Mouse (Mus musculus): Measurements from ENCODE around the gene Cadps. TPM values are rescaled to one million over a fixed set of nuclear protein-coding genes. Genes with fewer than 3 reads are reported as not detected.

Cadps gene
- polyA plus RNA-seq, 1 experiment from 2014 or later, result 0.01 TPM

DNA sequence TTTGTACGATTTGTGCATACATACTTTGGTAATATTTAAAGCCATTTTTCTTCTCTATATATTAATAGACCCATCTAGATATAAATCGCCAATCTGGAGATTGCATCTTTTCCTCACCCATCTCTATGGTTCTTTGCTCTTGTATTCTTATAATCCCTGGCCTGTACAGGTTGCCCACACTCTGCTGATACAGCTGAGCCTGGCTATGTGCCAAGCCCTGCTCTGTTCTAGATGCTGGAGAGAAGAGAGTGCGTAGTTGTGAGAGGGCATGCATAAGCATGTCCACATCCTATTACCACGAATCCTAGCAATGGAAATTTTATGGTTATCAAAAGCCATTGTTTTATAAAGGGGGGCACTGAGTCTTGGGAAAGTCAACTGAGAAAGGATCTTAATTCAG is 360.7 kb downstream of the Cadps start:
- no peak for ATAC-seq (ENCODE audit: insufficient read depth)
- Histone ChIP-seq H3K9ac (no peak overlapping the region), H3K4me2 (no peak overlapping the region), H3K27me3 (no peaks in the 10 kb centered on the region), H3K9me3 (replicated peaks) (no peaks in the 10 kb centered on the region), H3K36me3 (replicated peaks) (no peaks in the 10 kb centered on the region), H3K27ac (replicated peaks) (no peak overlapping the region), H3K4me3 (replicated peaks) (no peak overlapping the region), H3K4me1 (replicated peaks) (no peaks in the 10 kb centered on the region)
- WGBS (ENCODE audit: insufficient replicate concordance), result 53% methylated on average over 4 of the region's 4 CpGs

GRCm38 (mm10) chr14:12459700-12460099 is 363.2 kb downstream of the Cadps start:
- no peaks in the 10 kb centered on the region for H3K4me1 ChIP-seq (replicated peaks)
- WGBS (ENCODE audit: insufficient replicate concordance), result 48% methylated on average over 7 of the region's 7 CpGs
- no peaks in the 10 kb centered on the region for H3K9me3 ChIP-seq (replicated peaks)
- H3K4me3 ChIP-seq (replicated peaks), result no peak overlapping the region
- no peak overlapping the region for H3K9ac ChIP-seq
- H3K27me3 ChIP-seq, result no peaks in the 10 kb centered on the region
- H3K36me3 ChIP-seq (replicated peaks), result no peaks in the 10 kb centered on the region
- no peak for ATAC-seq (ENCODE audit: insufficient read depth)
- H3K27ac ChIP-seq (replicated peaks), result no peak overlapping the region
- no peak overlapping the region for H3K4me2 ChIP-seq

- Histone ChIP-seq H3K36me3 (replicated peaks) (no peaks in the 10 kb centered on the region), H3K4me1 (replicated peaks) (no peaks in the 10 kb centered on the region), H3K4me3 (replicated peaks) (no peak overlapping the region), H3K27ac (replicated peaks) (no peak overlapping the region), H3K9ac (no peak overlapping the region), H3K4me2 (no peak overlapping the region), H3K27me3 (no peaks in the 10 kb centered on the region), H3K9me3 (replicated peaks) (no peaks in the 10 kb centered on the region)
- no peak for ATAC-seq (ENCODE audit: insufficient read depth)
- 64% methylated on average over 8 of the region's 8 CpGs for WGBS (ENCODE audit: insufficient replicate concordance)
Observed at GRCm38 (mm10) chr14:12455064-12455591, 367.8 kb downstream of the Cadps start.

- H3K27ac ChIP-seq (replicated peaks), result no peak overlapping the region
- no peaks in the 10 kb centered on the region for H3K4me1 ChIP-seq (replicated peaks)
- no peaks in the 10 kb centered on the region for H3K27me3 ChIP-seq
- H3K4me3 ChIP-seq (replicated peaks), result no peak overlapping the region
- no peaks in the 10 kb centered on the region for H3K36me3 ChIP-seq (replicated peaks)
- H3K9ac ChIP-seq, result no peak overlapping the region
- no peaks in the 10 kb centered on the region for H3K9me3 ChIP-seq (replicated peaks)
- no peak for ATAC-seq (ENCODE audit: insufficient read depth)
- H3K4me2 ChIP-seq, result no peak overlapping the region
- 35% methylated on average over 3 of the region's 3 CpGs for WGBS (ENCODE audit: insufficient replicate concordance)
Observed at GRCm38 (mm10) chr14:12450807-12451206, 372.1 kb downstream of the Cadps start.

DNA sequence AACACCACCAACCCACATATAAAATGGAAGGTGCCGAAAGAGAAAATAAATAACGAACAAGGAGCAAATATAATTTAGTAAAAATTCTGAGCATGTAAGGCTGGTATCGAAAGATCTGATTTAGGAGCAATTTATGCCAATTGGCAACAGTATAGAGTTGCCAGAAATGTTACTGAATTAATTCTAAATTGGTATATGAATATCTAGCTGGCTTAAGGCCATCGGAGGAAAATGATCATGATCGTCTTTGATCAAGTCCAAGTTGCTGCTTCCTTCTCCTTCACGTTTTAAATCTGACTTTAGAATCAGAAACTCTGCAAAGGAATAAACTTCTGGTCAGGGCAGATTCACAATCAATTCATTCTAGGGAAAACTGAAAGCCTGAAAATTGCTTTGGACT is 374.0 kb downstream of the Cadps start:
- Histone ChIP-seq H3K4me3 (replicated peaks) (no peak overlapping the region), H3K36me3 (replicated peaks) (no peaks in the 10 kb centered on the region), H3K9ac (no peak overlapping the region), H3K9me3 (replicated peaks) (no peaks in the 10 kb centered on the region), H3K4me2 (no peak overlapping the region), H3K4me1 (replicated peaks) (no peaks in the 10 kb centered on the region), H3K27ac (replicated peaks) (no peak overlapping the region), H3K27me3 (no peaks in the 10 kb centered on the region)
- WGBS (ENCODE audit: insufficient replicate concordance), result 68% methylated on average over 6 of the region's 6 CpGs
- no peak for ATAC-seq (ENCODE audit: insufficient read depth)

DNA sequence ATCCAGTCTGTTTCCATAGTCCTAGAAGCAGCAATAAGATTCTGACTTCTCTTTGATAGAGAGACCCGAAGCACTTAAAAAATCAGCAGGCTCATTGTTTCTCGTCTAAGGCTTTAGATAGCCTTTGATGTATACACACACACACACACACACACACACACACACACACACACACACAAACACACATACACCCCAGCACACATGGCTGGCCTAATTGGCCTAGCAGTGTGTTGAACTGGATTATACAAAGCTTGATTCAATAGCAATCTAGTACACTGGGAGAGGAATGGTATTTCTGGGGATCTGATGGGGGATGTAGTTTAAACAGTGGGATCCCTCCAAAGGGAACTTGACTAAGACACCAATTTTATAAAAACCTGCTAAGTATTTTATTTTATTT is 381.9 kb downstream of the Cadps start:
- Histone ChIP-seq H3K4me3 (replicated peaks) (no peak overlapping the region), H3K36me3 (replicated peaks) (no peaks in the 10 kb centered on the region), H3K27ac (replicated peaks) (no peak overlapping the region), H3K9ac (no peak overlapping the region), H3K9me3 (replicated peaks) (no peaks in the 10 kb centered on the region), H3K4me2 (no peak overlapping the region), H3K4me1 (replicated peaks) (no peaks in the 10 kb centered on the region), H3K27me3 (no peaks in the 10 kb centered on the region)
- WGBS (ENCODE audit: insufficient replicate concordance), result 60% methylated on average over 2 of the region's 2 CpGs
- no peak for ATAC-seq (ENCODE audit: insufficient read depth)

DNA sequence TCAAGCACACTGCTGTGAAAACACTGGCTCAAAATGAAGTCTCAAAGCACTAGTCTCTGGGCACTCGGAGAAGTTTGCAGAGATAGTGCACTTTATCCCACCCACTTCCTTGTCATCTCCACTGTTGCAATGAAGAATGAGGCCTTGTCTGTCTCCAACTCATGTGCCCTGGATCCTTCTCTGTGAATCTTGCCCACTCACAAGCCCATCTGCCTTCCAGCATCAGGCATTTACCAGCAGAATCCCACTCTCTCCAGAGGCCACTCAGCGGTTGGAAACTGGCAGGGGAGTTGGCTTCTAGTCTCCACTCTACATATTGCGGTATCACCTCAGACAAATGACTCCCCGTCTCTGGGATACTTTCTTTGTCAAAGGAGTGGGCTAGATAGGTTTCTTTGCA is 384.9 kb downstream of the Cadps start:
- H3K36me3 ChIP-seq (replicated peaks), result no peaks in the 10 kb centered on the region
- H3K4me1 ChIP-seq (replicated peaks), result no peaks in the 10 kb centered on the region
- H3K4me3 ChIP-seq (replicated peaks), result no peak overlapping the region
- H3K9ac ChIP-seq, result no peak overlapping the region
- H3K4me2 ChIP-seq, result no peak overlapping the region
- ATAC-seq (ENCODE audit: insufficient read depth), result no peak
- no peak overlapping the region for H3K27ac ChIP-seq (replicated peaks)
- WGBS (ENCODE audit: insufficient replicate concordance), result 72% methylated on average over 4 of the region's 4 CpGs
- H3K27me3 ChIP-seq, result no peaks in the 10 kb centered on the region
- H3K9me3 ChIP-seq (replicated peaks), result no peaks in the 10 kb centered on the region

- Histone ChIP-seq H3K36me3 (replicated peaks) (no peaks in the 10 kb centered on the region), H3K27ac (replicated peaks) (no peak overlapping the region), H3K9me3 (replicated peaks) (no peaks in the 10 kb centered on the region), H3K4me3 (replicated peaks) (no peak overlapping the region), H3K4me1 (replicated peaks) (no peaks in the 10 kb centered on the region), H3K27me3 (no peaks in the 10 kb centered on the region), H3K9ac (no peak overlapping the region), H3K4me2 (no peak overlapping the region)
- 60% methylated on average over 7 of the region's 7 CpGs for WGBS (ENCODE audit: insufficient replicate concordance)
- no peak for ATAC-seq (ENCODE audit: insufficient read depth)
Observed at GRCm38 (mm10) chr14:12437422-12437821, 385.5 kb downstream of the Cadps start.

DNA sequence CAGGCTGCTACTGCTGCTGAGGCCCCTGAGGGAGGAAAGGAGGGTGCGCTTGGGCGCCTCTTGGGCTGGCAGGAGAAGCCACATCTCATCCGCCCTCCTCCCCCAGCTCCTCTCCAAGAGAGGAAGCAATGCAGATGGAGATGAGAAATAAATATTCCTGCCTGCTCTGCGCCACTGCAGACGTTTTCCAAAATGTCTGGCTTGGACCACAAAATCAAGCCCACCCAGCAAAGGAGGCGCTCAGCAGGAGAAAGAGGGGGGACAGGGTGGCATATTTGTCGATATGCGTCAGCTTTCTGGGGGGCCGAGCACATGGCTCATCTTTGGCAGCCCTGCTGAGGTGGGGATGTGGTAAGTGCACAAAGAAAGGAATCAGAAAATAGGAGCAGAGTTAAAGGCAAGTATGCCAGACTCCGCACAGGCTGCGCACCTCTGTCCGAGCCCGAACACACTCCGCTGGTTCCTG is 385.9 kb downstream of the Cadps start:
- 66% methylated on average over 14 of the region's 14 CpGs for WGBS (ENCODE audit: insufficient replicate concordance)
- no peak overlapping the region for H3K9ac ChIP-seq
- H3K36me3 ChIP-seq (replicated peaks), result no peaks in the 10 kb centered on the region

GRCm38 (mm10) chr14:12428021-12428654 is 394.7 kb downstream of the Cadps start:
- no peak overlapping the region for H3K9ac ChIP-seq
- H3K9me3 ChIP-seq (replicated peaks), result no peaks in the 10 kb centered on the region
- 58% methylated on average over 8 of the region's 8 CpGs for WGBS (ENCODE audit: insufficient replicate concordance)
- H3K27me3 ChIP-seq, result no peaks in the 10 kb centered on the region
- H3K27ac ChIP-seq (replicated peaks), result no peak overlapping the region
- no peaks in the 10 kb centered on the region for H3K4me1 ChIP-seq (replicated peaks)
- no peak for ATAC-seq (ENCODE audit: insufficient read depth)
- no peak overlapping the region for H3K4me3 ChIP-seq (replicated peaks)
- no peak overlapping the region for H3K4me2 ChIP-seq
- H3K36me3 ChIP-seq (replicated peaks), result no peaks in the 10 kb centered on the region

More for the DNA sequence above, 385.9 kb downstream of the Cadps start:
- Histone ChIP-seq H3K4me1 (replicated peaks) (no peaks in the 10 kb centered on the region), H3K4me3 (replicated peaks) (no peak overlapping the region), H3K9me3 (replicated peaks) (no peaks in the 10 kb centered on the region), H3K27ac (replicated peaks) (no peak overlapping the region), H3K4me2 (no peak overlapping the region), H3K27me3 (no peaks in the 10 kb centered on the region)
- ATAC-seq (ENCODE audit: insufficient read depth), result no peak

- Histone ChIP-seq H3K4me1 (replicated peaks) (no peaks in the 10 kb centered on the region), H3K4me2 (no peak overlapping the region), H3K36me3 (replicated peaks) (no peaks in the 10 kb centered on the region), H3K27ac (replicated peaks) (no peak overlapping the region), H3K4me3 (replicated peaks) (no peak overlapping the region), H3K9ac (no peak overlapping the region), H3K27me3 (no peaks in the 10 kb centered on the region), H3K9me3 (replicated peaks) (no peaks in the 10 kb centered on the region)
- no peak for ATAC-seq (ENCODE audit: insufficient read depth)
- WGBS (ENCODE audit: insufficient replicate concordance), result 47% methylated on average over 6 of the region's 6 CpGs
Observed at GRCm38 (mm10) chr14:12425311-12425710, 397.6 kb downstream of the Cadps start.

- H3K27ac ChIP-seq (replicated peaks), result no peak overlapping the region
- WGBS (ENCODE audit: insufficient replicate concordance), result 67% methylated on average over 12 of the region's 12 CpGs
- no peaks in the 10 kb centered on the region for H3K9me3 ChIP-seq (replicated peaks)
- H3K27me3 ChIP-seq, result no peaks in the 10 kb centered on the region
- no peaks in the 10 kb centered on the region for H3K36me3 ChIP-seq (replicated peaks)
- no peak overlapping the region for H3K4me2 ChIP-seq
- ATAC-seq (ENCODE audit: insufficient read depth), result no peak
- no peaks in the 10 kb centered on the region for H3K4me1 ChIP-seq (replicated peaks)
- no peak overlapping the region for H3K4me3 ChIP-seq (replicated peaks)
- H3K9ac ChIP-seq, result no peak overlapping the region
Observed at GRCm38 (mm10) chr14:12410276-12410675, 412.6 kb downstream of the Cadps start.

All from liver, embryonic 15.5 days (tissue).